Mouse (Mus musculus): ENCODE results near the gene Msi2. TPM values are rescaled to one million over a fixed set of nuclear protein-coding genes. Genes with fewer than 3 reads are reported as not detected.

The Msi2 gene
- polyA plus RNA-seq, 1 experiment from 2014 or later, result 21.3 TPM

DNA sequence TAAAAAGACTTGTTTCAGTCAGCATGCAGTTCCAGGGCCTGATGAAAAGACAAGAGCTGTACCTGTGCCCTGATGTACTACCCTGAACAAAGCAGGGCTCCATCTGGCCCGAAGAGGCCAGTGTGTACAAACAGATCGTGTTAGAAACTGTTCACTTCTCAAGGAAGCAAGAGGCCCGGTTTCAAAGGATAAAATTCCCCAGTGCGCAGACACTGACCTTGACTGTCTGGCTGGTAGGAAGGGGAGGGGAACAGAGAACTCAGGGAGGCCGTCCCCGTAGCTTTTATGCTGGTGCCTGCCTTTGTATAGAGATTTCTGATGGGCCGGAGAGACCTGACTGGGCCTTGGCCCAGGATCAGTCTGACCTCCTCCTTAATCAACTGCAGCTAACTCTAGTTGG lies 316.0 kb downstream of the Msi2 start:
- ATAC-seq (ENCODE audit: low FRiP score, low read depth), result no peak
- H3K36me3 ChIP-seq, result peaks cover 4% of the 10 kb centered on the region; the same call in 1 of the 2 replicates
- no peak overlapping the region for H3K4me2 ChIP-seq (replicated peaks)
- WGBS, result 73% methylated on average over 7 of the region's 7 CpGs
- peaks cover 42% of the 10 kb centered on the region for H3K4me1 ChIP-seq
- no peaks in the 10 kb centered on the region for H3K9me3 ChIP-seq
- no peak overlapping the region for H3K4me3 ChIP-seq
- H3K27me3 ChIP-seq, result no peaks in the 10 kb centered on the region
- H3K9ac ChIP-seq, result no peak overlapping the region
- no peak overlapping the region for H3K27ac ChIP-seq

DNA sequence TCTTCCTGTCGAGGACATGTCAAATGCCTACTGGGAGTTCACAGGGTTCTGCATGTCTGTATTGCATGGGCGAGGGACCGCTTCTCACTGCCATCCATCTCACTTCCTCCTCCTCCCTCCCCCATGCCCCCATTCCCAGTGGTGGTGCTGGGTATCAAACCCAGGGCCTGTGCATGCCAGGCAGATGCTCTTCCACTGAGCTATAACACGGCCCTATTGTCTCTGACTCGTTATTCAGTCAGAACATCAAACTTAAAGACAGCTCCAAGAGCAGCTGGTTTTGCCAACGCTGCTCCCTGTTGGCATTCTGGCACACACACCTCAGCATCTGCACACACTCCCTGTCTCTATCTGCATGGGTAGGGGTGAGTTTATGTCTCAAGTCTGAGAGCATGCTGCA lies 317.0 kb downstream of the Msi2 start:
- peaks cover 4% of the 10 kb centered on the region; the same call in 1 of the 2 replicates for H3K36me3 ChIP-seq
- no peaks in the 10 kb centered on the region for H3K9me3 ChIP-seq
- no peak overlapping the region for H3K27ac ChIP-seq
- H3K4me1 ChIP-seq, result peaks cover 39% of the 10 kb centered on the region
- H3K9ac ChIP-seq, result no peak overlapping the region
- no peak for ATAC-seq (ENCODE audit: low FRiP score, low read depth)
- H3K4me3 ChIP-seq, result no peak overlapping the region
- 85% methylated on average over 6 of the region's 6 CpGs for WGBS
- H3K27me3 ChIP-seq, result no peaks in the 10 kb centered on the region
- no peak overlapping the region for H3K4me2 ChIP-seq (replicated peaks)

DNA sequence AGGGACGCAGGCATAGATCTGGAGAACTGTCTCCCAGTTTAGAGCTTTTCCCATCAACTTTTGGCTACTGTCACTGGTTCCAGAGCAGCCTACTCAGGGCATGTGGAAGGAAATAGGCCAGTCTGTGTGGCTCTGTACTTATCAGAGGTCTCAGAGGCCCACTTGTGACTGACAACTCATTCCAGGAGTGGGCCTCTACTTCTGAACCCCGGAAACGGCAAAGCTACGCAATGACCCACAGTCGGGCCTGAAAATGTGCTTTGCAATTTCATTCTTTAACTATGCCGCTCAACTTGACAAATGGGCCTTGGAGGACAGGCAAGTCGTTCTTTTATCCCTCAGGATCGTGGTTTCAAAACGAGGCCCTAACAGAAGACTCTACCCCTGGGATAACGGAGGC lies 317.4 kb downstream of the Msi2 start:
- WGBS, result 83% methylated on average over 10 of the region's 10 CpGs
- no peak overlapping the region for H3K4me2 ChIP-seq (replicated peaks)
- H3K4me1 ChIP-seq, result peaks cover 37% of the 10 kb centered on the region
- no peak overlapping the region for H3K9ac ChIP-seq
- no peak overlapping the region for H3K4me3 ChIP-seq
- no peak for ATAC-seq (ENCODE audit: low FRiP score, low read depth)
- peaks cover 4% of the 10 kb centered on the region; the same call in 1 of the 2 replicates for H3K36me3 ChIP-seq
- H3K9me3 ChIP-seq, result no peaks in the 10 kb centered on the region
- H3K27me3 ChIP-seq, result no peaks in the 10 kb centered on the region
- H3K27ac ChIP-seq, result no peak overlapping the region

DNA sequence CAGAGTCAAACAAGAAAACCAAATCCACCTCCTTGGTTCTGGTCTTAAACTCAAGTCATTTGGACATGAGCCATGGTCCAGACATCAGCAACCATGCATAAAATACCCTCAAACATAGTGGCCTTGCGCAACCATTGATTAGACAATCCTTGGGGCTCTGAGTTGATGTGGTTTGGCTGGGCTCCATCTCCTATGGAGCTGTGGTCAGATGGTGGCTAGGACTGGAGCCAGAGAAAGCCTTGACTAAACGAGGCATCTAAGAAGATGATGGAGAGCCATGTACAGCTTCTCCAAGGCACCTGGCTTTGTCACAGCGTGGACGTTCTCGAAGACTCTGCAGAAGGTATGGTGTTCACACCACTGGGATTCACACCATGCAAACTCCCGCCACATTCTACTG lies 318.1 kb downstream of the Msi2 start:
- H3K9ac ChIP-seq, result no peak overlapping the region
- H3K27me3 ChIP-seq, result no peaks in the 10 kb centered on the region
- ATAC-seq (ENCODE audit: low FRiP score, low read depth), result no peak
- no peak overlapping the region for H3K4me3 ChIP-seq
- H3K9me3 ChIP-seq, result no peaks in the 10 kb centered on the region
- peaks cover 38% of the 10 kb centered on the region for H3K4me1 ChIP-seq
- no peak overlapping the region for H3K4me2 ChIP-seq (replicated peaks)
- peaks cover 4% of the 10 kb centered on the region; the same call in 1 of the 2 replicates for H3K36me3 ChIP-seq
- WGBS, result 87% methylated on average over 6 of the region's 6 CpGs
- no peak overlapping the region for H3K27ac ChIP-seq

DNA sequence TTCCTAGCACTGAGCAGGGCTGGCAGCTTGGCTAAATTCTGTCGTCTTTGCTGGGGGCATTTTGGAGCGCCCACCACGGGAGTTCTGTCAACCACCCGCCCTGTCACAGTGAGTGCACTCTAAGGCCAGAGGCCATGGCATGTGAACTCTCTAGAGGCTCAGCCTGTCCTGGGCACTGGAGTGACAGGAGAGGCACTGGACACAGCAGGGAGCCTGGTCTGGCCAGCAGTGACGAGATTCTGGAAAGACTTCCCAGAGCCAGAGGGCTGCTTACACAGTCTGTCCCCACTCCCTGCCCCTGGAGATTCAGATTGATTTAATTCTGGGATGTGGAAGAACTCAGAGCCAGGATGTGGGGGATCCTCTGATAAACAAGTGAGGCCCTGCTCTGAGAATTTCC lies 318.9 kb downstream of the Msi2 start:
- 61% methylated on average over 5 of the region's 5 CpGs for WGBS
- Histone ChIP-seq H3K36me3 (peaks cover 4% of the 10 kb centered on the region; the same call in 1 of the 2 replicates), H3K9me3 (no peaks in the 10 kb centered on the region), H3K4me2 (replicated peaks) (no peak overlapping the region), H3K9ac (no peak overlapping the region), H3K27me3 (no peaks in the 10 kb centered on the region), H3K4me1 (peaks cover 38% of the 10 kb centered on the region), H3K27ac (no peak overlapping the region), H3K4me3 (no peak overlapping the region)
- no peak for ATAC-seq (ENCODE audit: low FRiP score, low read depth)

DNA sequence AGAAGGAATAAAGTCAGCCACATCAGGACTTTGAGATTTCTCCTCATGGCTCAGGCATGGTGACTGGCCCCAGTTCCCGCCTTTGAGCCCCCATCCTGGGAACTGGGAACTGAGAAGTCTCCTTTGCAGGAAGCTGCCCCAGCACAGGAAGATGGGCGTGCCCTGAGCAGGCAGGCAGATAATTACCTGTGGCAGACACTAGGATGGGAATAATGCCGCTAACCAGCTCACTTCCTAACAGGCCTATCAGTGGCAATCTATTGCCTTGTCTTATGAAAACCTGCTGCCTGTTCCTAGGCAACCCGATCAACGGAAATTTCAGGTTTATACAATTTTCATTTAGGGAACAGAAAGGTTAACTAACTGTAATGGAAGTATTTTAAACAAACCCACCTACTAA lies 319.3 kb downstream of the Msi2 start:
- no peak overlapping the region for H3K4me3 ChIP-seq
- no peak overlapping the region for H3K9ac ChIP-seq
- no peaks in the 10 kb centered on the region for H3K9me3 ChIP-seq
- H3K4me2 ChIP-seq (replicated peaks), result no peak overlapping the region
- no peak for ATAC-seq (ENCODE audit: low FRiP score, low read depth)
- 82% methylated on average over 5 of the region's 5 CpGs for WGBS
- H3K4me1 ChIP-seq, result peaks cover 37% of the 10 kb centered on the region
- no peaks in the 10 kb centered on the region for H3K27me3 ChIP-seq
- H3K36me3 ChIP-seq, result peaks cover 8% of the 10 kb centered on the region; the same call in 1 of the 2 replicates
- H3K27ac ChIP-seq, result no peak overlapping the region

DNA sequence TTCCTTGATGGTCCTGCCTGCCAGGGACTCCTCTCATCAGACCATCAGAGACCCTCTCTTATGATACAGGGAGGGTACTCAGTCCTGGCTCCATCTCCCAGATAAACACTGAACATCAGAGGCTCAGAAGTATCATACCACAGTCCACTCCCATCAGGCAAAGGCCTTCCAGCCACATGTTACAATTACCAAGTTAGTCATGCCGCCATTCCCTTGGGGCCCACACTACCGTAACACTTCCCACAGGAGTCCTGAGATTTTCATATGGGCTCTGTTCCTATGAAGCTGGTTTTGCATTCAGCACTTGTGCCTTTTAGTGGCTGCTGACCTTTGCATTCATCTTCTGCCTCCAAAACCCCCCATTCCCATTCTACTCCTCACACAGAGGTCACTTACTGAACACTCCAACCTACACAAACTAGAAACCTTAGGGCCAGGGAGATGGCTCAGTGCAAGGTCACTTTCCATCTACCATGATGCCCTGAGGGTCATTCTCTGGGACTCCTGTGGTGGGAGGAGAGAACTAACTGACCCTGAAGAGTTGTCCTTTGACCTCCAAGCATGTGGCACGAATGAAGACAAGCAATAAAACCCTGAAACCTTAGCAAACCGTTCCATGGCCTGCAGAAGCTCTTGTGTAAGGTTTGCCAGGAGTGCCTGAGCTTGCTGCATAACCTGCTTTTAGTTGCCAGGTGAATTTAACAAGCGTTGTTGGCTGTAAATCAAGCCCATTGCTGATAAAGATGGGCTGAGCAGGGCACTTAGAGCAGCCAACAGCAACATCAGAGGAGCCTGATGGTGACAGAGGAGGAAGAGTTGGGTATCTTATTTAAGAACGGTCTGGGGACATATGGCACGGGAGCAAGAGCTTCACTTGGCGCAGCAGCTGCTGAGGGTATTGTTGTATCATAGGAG lies 323.0 kb downstream of the Msi2 start:
- 0 out of 2 replicates have a peak overlapping the region, but pooled peaks have one; percentile 22 for H3K27ac ChIP-seq
- no peak overlapping the region for H3K4me2 ChIP-seq (replicated peaks)
- H3K27me3 ChIP-seq, result no peaks in the 10 kb centered on the region
- H3K9ac ChIP-seq, result peak overlapping the region; percentile 31
- peaks cover 9% of the 10 kb centered on the region for H3K36me3 ChIP-seq
- peaks cover 22% of the 10 kb centered on the region for H3K4me1 ChIP-seq
- H3K9me3 ChIP-seq, result no peaks in the 10 kb centered on the region
- 44% methylated on average over 8 of the region's 8 CpGs for WGBS
- ATAC-seq (ENCODE audit: low FRiP score, low read depth), result no peak
- H3K4me3 ChIP-seq, result no peak overlapping the region

DNA sequence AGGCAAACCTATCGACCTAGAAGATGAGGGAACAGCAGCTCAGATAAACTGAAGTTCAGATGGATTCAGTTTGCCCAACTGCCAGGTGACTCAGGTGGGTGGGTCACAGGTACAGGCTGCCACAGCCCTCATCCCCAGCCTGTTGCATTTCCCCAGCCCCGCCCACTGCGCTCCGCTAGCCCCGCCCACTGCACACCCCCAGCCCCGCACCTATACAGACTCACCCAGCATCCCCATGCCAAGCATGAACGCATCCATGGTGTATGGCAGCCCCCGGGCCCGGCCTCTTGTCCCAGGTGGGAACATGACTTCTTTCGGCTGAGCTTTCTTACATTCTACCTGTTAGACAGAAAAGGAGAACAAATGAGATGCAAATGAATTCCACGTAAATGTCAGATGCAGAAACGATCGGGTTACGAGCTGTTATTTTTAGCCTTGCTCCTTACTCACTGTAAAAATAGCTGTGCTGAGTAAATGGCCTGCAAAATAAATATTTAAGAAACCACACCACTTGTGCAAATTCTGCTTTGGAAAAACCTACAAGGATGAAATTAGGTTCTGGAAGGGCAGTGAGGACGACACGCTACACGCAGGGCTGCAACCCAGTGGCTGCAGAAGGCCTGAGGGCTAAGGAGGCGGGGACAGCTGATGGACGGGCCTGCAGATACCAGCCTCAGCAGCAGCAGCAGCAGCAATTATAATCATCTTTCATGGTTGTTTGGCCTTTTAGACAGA lies 323.8 kb downstream of the Msi2 start:
- Histone ChIP-seq H3K36me3 (peaks cover 11% of the 10 kb centered on the region; the same call in 1 of the 2 replicates), H3K9ac (peak overlapping the region; percentile 31), H3K27me3 (no peaks in the 10 kb centered on the region), H3K4me1 (peaks cover 21% of the 10 kb centered on the region), H3K4me2 (replicated peaks) (no peak overlapping the region), H3K9me3 (no peaks in the 10 kb centered on the region), H3K27ac (0 out of 2 replicates have a peak overlapping the region, but pooled peaks have one; percentile 22), H3K4me3 (no peak overlapping the region)
- no peak for ATAC-seq (ENCODE audit: low FRiP score, low read depth)
- WGBS, result 67% methylated on average over 19 of the region's 19 CpGs

DNA sequence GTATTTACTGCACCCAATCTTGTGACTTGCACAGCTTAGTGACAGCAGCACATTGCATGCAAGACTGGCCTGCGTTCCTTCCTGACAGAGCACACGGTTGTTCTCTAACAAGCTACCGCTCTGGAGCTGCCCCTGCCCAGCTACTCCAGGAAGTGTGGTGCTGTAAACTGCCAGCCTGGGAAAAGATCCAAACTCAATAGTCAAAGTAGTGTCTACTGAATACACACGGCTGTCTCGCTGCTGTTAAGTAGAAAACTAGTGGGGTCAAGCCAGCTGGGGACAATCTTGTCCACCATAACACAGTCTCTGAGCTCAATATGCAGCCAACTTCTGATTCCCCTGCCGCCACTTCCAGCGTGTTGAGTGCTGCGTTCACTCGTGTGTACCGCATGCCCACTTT lies 325.6 kb downstream of the Msi2 start:
- no peak for ATAC-seq (ENCODE audit: low FRiP score, low read depth)
- no peaks in the 10 kb centered on the region for H3K27me3 ChIP-seq
- H3K27ac ChIP-seq, result no peak overlapping the region
- no peaks in the 10 kb centered on the region for H3K9me3 ChIP-seq
- no peak overlapping the region for H3K4me3 ChIP-seq
- H3K9ac ChIP-seq, result no peak overlapping the region
- H3K4me2 ChIP-seq (replicated peaks), result no peak overlapping the region
- H3K36me3 ChIP-seq, result peaks cover 11% of the 10 kb centered on the region; the same call in 1 of the 2 replicates
- WGBS, result 90% methylated on average over 10 of the region's 10 CpGs
- peaks cover 18% of the 10 kb centered on the region for H3K4me1 ChIP-seq

DNA sequence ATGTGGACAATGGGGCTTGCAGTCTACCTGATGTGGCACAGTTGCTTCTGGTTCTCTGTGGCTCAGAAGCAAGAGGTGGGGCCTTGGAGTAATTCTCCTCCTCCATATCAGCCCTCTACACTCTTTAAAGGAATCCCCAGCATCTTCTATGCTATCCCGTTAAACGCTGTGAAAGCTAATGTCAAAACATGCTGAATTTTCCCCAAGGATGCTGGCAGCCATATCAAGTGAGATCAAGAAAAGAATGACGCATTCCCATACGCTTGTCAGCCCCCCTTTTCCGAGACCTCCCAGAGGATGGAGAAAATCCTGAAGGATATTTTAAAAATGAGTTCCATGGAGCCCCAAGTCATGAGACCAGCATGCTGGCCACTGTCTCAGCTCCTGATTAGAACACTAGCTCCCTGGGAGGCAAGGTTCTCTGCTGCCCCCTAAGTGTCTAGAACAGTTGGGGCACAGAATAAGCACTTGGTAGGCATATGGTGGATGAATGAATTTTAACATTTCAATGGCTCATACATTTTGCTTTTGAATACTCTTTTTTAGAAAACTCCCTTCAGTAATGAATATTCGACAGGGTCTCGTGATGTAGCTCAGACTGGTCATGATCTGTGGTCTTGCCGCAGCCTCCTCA lies 327.0 kb downstream of the Msi2 start:
- H3K36me3 ChIP-seq, result peaks cover 11% of the 10 kb centered on the region; the same call in 1 of the 2 replicates
- no peak overlapping the region for H3K9ac ChIP-seq
- peaks cover 21% of the 10 kb centered on the region for H3K4me1 ChIP-seq
- no peak overlapping the region for H3K4me3 ChIP-seq
- ATAC-seq (ENCODE audit: low FRiP score, low read depth), result no peak
- H3K27ac ChIP-seq, result no peak overlapping the region
- no peak overlapping the region for H3K4me2 ChIP-seq (replicated peaks)
- H3K27me3 ChIP-seq, result no peaks in the 10 kb centered on the region
- 95% methylated on average over 8 of the region's 8 CpGs for WGBS
- H3K9me3 ChIP-seq, result no peaks in the 10 kb centered on the region

DNA sequence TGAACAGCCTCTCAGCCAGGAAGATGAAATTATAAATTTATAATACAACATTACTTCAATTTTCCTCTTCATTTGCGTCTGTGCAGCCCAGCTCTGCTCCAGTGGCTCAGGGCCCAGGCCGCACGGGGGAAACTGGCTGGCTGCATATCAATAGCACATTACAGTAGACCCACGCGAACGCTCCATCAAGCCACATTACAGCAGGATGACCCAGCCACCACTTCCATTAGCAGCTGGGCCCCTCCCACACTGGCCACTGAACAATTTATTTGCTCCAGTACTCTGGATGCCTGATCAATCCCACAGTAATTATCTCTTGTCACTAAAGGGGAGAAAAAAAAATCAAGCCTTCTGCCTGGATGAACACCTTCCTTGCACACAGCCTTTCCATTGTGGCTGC lies 328.8 kb downstream of the Msi2 start:
- Histone ChIP-seq H3K4me1 (peaks cover 7% of the 10 kb centered on the region), H3K27ac (no peak overlapping the region), H3K9ac (no peak overlapping the region), H3K36me3 (peaks cover 21% of the 10 kb centered on the region; the same call in 1 of the 2 replicates), H3K4me2 (replicated peaks) (no peak overlapping the region), H3K27me3 (no peaks in the 10 kb centered on the region), H3K4me3 (no peak overlapping the region), H3K9me3 (no peaks in the 10 kb centered on the region)
- ATAC-seq (ENCODE audit: low FRiP score, low read depth), result no peak
- WGBS, result 91% methylated on average over 6 of the region's 6 CpGs

DNA sequence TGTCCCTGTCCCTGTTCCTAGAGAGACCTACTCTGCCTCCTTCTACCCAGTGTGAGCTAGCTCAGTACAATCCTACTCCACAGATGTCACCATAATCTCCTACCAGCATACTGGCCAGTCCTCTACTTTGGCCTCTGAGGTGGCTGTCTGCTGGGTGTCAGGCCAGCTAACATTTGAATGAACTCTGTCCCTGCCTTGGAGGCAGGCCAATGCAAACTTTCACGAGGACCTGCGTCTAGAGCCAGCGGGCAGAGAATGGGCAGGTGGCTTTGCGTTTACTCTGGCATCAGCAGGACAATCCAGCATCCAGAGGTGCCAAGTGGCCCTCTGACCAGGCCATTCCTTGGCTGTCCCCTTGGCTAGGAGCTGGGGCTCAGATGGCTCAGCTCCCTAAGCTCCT lies 331.4 kb downstream of the Msi2 start:
- Histone ChIP-seq H3K4me3 (no peak overlapping the region), H3K36me3 (peaks cover 26% of the 10 kb centered on the region), H3K4me1 (0 out of 2 replicates have a peak, but pooled peaks cover 3% of the 10 kb centered on the region), H3K27me3 (no peaks in the 10 kb centered on the region), H3K9ac (no peak overlapping the region), H3K9me3 (no peaks in the 10 kb centered on the region), H3K27ac (no peak overlapping the region), H3K4me2 (replicated peaks) (no peak overlapping the region)
- 82% methylated on average over 4 of the region's 4 CpGs for WGBS
- ATAC-seq (ENCODE audit: low FRiP score, low read depth), result no peak
